Mouse (Mus musculus): ENCODE measurements around the gene Fggy. TPM values are rescaled to one million over a fixed set of nuclear protein-coding genes. Genes with fewer than 3 reads are reported as not detected.

Gene Fggy
- polyA plus RNA-seq, 1 experiment from 2014 or later: 10.9 TPM

DNA sequence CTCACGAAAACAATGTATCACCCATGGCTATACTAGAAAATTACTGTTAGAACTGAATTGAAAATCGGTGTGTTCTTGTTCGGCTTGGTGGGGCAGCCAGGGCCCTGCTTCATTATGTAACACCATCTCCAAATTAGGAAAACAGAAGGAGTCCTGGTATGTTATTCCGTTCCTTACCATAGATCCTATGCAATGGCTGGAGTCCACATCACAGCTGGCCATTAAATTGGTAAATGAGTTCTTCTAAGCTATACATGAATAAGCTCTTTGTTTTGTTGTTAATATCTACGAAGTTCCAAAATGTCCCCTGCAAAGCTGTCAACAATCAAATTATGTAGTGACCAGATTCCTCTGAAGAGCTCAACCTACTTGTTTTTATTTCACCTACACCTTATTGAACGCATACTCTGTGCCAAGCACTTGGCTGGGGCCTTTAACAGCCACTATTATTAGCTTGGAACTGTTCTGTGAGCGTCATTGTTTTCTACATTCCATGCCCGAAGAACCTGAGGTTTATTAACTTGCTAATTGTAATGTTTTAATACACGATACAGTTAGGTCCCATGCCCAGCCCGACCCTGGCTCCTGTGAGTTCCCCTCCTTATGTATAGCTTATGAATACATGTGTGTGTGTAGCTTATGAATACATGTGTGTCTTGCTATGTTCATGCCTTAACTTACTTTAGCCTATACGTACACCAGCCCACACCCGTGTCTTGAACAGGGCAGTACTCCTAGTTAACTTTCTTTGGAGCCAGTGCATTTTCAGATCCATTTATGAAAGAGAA, 190.3 kb downstream of the Fggy start:
- WGBS: 85% methylated on average over 12 of the region's 12 CpGs
- Histone ChIP-seq H3K27ac (ENCODE audit: low read depth) (no peak overlapping the region), H3K9me3 (ENCODE audit: control insufficient read depth, low read length) (no peaks in the 10 kb centered on the region), H3K36me3 (ENCODE audit: control insufficient read depth, insufficient read depth, low read length) (no peaks in the 10 kb centered on the region), H3K4me2 (ENCODE audit: low read length) (no peak overlapping the region), H3K9ac (ENCODE audit: low read length) (no peak overlapping the region), H3K27me3 (replicated peaks; ENCODE audit: control insufficient read depth, insufficient read depth, low read length) (no peaks in the 10 kb centered on the region), H3K4me3 (ENCODE audit: low read depth, low read length) (no peak overlapping the region), H3K4me1 (replicated peaks; ENCODE audit: control insufficient read depth, insufficient read depth, low read length) (peaks cover 6% of the 10 kb centered on the region; the same call in 1 of the 2 replicates)
- DNase-seq (ENCODE audit: low spot score) (no peak), ATAC-seq (replicated peaks; ENCODE audit: low FRiP score, low TSS enrichment, low read depth) (no peak)

DNA sequence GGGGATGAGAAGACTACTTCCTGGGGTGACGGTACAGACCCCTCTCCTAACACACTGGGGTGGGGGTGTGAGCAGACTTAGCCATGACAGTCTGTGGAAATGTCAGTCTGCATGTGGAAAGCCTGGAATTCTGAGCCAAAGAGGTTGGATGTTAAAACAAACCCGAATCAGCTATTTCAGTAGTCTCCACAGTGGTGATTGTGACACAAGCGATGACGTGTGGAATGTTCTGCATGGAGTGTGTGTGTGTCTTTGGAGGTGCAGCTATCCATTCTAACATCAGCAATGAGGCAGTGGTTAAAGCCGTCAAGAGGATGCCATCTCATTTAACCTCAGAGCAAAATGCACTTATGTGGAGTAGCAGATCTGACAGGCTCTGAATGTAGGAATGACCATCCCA, 192.9 kb downstream of the Fggy start:
- Histone ChIP-seq H3K27me3 (replicated peaks; ENCODE audit: control insufficient read depth, insufficient read depth, low read length) (no peaks in the 10 kb centered on the region), H3K9ac (ENCODE audit: low read length) (no peak overlapping the region), H3K36me3 (ENCODE audit: control insufficient read depth, insufficient read depth, low read length) (no peaks in the 10 kb centered on the region), H3K9me3 (ENCODE audit: control insufficient read depth, low read length) (no peaks in the 10 kb centered on the region), H3K4me3 (ENCODE audit: low read depth, low read length) (no peak overlapping the region), H3K27ac (ENCODE audit: low read depth) (no peak overlapping the region), H3K4me2 (ENCODE audit: low read length) (no peak overlapping the region), H3K4me1 (replicated peaks; ENCODE audit: control insufficient read depth, insufficient read depth, low read length) (no peaks in the 10 kb centered on the region)
- WGBS: 87% methylated on average over 5 of the region's 5 CpGs
- ATAC-seq (replicated peaks; ENCODE audit: low FRiP score, low TSS enrichment, low read depth): no peak
- no peak for DNase-seq (ENCODE audit: low spot score)

DNA sequence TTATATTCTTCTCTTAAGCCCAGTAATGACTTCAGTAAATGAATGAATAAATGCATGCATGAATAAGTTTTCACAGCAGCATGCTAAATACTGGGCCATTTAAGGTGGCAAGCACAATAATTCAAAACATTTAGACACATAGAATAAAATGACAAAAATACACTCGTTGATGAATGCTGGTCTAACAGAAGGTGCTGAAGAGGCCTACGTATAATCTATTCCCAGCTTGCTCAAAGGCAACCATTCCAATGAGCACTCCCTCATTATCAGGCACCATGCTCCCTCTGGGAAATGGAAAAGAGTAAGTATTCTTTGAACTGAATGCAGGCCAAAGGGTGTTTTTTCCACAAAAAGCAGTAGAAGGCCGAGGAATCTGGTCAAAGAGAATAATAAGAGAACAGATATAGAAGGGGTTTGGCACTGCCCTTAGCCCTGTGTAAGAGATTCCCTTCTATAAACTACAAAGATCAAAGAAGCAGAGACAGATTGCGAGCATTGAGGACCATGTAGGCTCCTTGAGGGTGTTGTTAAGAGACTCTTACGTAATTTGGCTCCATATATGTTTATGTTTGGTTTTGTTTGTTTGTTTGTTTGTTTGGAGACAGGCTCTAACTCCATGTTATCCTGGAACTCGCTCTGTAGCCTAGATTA, 195.4 kb downstream of the Fggy start:
- no peaks in the 10 kb centered on the region for H3K27me3 ChIP-seq (replicated peaks; ENCODE audit: control insufficient read depth, insufficient read depth, low read length)
- no peak overlapping the region for H3K27ac ChIP-seq (ENCODE audit: low read depth)
- 68% methylated on average over 6 of the region's 6 CpGs for WGBS
- H3K9ac ChIP-seq (ENCODE audit: low read length): no peak overlapping the region
- no peak for DNase-seq (ENCODE audit: low spot score)
- H3K4me2 ChIP-seq (ENCODE audit: low read length): no peak overlapping the region
- H3K4me3 ChIP-seq (ENCODE audit: low read depth, low read length): no peak overlapping the region
- ATAC-seq (replicated peaks; ENCODE audit: low FRiP score, low TSS enrichment, low read depth): no peak
- H3K36me3 ChIP-seq (ENCODE audit: control insufficient read depth, insufficient read depth, low read length): no peaks in the 10 kb centered on the region
- no peaks in the 10 kb centered on the region for H3K9me3 ChIP-seq (ENCODE audit: control insufficient read depth, low read length)
- no peaks in the 10 kb centered on the region for H3K4me1 ChIP-seq (replicated peaks; ENCODE audit: control insufficient read depth, insufficient read depth, low read length)

DNA sequence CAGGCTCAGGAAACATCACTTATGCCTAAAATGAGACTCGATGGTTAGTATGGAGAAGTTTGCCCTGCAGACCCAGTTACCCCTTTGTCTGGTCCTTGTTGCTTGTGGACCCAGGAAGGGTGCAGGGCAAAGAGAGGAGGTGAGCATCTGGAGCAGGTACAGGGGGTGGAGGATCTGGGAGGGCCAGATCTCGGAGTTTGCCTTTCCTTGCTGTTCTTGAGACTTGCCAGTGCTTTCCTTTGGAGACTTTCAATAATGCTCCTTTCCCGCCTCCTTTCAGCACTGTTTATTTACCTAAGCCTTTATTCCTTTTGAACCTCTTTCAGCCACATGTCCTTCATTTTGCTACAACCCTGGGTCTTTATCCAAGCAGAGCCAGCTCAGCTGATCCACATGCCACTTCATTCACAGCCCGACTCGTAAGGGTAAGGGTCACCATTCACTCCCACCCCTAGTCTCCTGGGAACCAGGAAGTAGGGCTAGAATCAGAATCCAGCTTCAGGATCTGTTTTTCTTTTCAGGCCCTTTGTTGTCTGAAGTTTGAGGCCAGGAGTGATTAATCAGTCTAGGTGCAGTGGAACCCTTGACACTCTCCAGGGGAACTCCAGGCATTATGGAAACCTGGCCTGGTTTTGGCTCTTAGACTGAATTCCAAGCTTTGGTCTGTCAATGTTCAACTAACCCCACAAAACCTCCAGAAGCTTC, 201.9 kb downstream of the Fggy start:
- DNase-seq (ENCODE audit: low spot score) (no peak), ATAC-seq (replicated peaks; ENCODE audit: low FRiP score, low TSS enrichment, low read depth) (peak; percentile 50; the same call in 1 of the 2 replicates)
- Histone ChIP-seq H3K9me3 (ENCODE audit: control insufficient read depth, low read length) (no peaks in the 10 kb centered on the region), H3K27me3 (replicated peaks; ENCODE audit: control insufficient read depth, insufficient read depth, low read length) (no peaks in the 10 kb centered on the region), H3K4me1 (replicated peaks; ENCODE audit: control insufficient read depth, insufficient read depth, low read length) (no peaks in the 10 kb centered on the region), H3K4me2 (ENCODE audit: low read length) (no peak overlapping the region), H3K9ac (ENCODE audit: low read length) (no peak overlapping the region), H3K36me3 (ENCODE audit: control insufficient read depth, insufficient read depth, low read length) (no peaks in the 10 kb centered on the region), H3K4me3 (ENCODE audit: low read depth, low read length) (no peak overlapping the region), H3K27ac (ENCODE audit: low read depth) (peak overlapping the region; percentile 3; the same call in 1 of the 2 replicates)
- WGBS: 51% methylated on average over 5 of the region's 5 CpGs

DNA sequence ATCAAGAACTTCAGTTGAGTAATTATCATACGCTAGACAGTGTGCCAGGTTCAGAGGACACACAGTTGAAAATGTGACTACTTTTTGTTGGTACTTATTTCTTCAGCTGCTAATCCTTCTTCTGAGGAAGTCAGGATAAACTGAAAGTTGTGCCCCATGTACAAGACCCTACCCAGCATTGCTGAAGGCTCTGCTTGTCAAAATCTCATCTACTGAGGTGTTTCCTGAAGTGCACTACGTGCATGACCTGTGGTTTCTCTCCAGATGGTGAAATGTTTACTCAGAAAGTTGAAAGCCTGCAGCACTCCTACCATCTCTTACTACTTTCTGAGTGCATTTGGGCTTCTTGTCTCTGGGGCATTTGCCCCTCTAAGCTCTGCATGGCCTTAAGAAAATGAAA, 208.1 kb downstream of the Fggy start:
- Histone ChIP-seq H3K4me1 (replicated peaks; ENCODE audit: control insufficient read depth, insufficient read depth, low read length) (no peaks in the 10 kb centered on the region; the same call in 1 of the 2 replicates), H3K4me2 (ENCODE audit: low read length) (no peak overlapping the region), H3K9me3 (ENCODE audit: control insufficient read depth, low read length) (no peaks in the 10 kb centered on the region), H3K4me3 (ENCODE audit: low read depth, low read length) (no peak overlapping the region), H3K9ac (ENCODE audit: low read length) (no peak overlapping the region), H3K27me3 (replicated peaks; ENCODE audit: control insufficient read depth, insufficient read depth, low read length) (no peaks in the 10 kb centered on the region), H3K36me3 (ENCODE audit: control insufficient read depth, insufficient read depth, low read length) (no peaks in the 10 kb centered on the region), H3K27ac (ENCODE audit: low read depth) (no peak overlapping the region)
- ATAC-seq (replicated peaks; ENCODE audit: low FRiP score, low TSS enrichment, low read depth): no peak
- DNase-seq (ENCODE audit: low spot score): no peak
- 68% methylated on average over 2 of the region's 2 CpGs for WGBS

DNA sequence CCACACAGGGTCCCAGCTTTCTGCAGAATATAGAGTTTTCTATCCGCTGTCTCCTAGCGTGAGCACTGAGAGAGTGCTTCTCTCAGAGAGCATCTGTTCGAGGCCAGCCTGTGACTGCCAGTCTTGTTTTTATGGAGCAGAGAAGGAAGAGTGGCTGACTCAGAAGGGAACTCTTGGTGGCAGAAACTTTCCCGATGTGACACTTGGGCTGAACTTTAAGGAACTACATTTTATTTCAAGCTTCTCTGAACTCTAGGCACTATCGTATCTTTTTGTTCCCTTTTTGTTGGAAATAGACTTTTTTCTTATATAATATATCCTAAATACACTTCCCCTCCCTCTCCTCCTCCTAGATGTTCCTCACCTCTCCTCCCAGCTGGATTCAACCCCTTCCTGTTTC, 213.2 kb downstream of the Fggy start:
- WGBS: 74% methylated on average over 5 of the region's 5 CpGs
- DNase-seq (ENCODE audit: low spot score): no peak
- no peak for ATAC-seq (replicated peaks; ENCODE audit: low FRiP score, low TSS enrichment, low read depth)

DNA sequence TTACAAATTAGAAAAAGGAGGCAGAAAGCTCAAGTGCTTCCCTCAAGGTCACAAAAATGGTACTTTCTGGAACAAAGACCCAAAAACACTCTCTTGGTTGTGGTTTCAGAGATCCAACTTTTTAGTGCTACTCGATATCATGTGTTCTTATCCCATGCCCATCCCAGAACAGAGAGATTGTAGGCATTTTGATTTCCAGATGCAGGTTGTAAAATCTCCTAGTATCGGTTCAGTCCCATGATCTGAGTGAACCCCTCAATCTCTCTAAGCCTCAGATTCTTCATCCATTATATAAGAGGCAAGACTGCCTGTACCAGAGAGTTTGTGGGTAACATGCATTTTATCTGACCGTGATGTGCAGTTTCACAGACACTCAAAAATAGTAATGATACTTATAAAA, 214.2 kb downstream of the Fggy start:
- Histone ChIP-seq H3K4me2 (ENCODE audit: low read length) (no peak overlapping the region), H3K27me3 (replicated peaks; ENCODE audit: control insufficient read depth, insufficient read depth, low read length) (no peaks in the 10 kb centered on the region), H3K4me1 (replicated peaks; ENCODE audit: control insufficient read depth, insufficient read depth, low read length) (peaks cover 13% of the 10 kb centered on the region), H3K36me3 (ENCODE audit: control insufficient read depth, insufficient read depth, low read length) (no peaks in the 10 kb centered on the region), H3K4me3 (ENCODE audit: low read depth, low read length) (no peak overlapping the region), H3K27ac (ENCODE audit: low read depth) (peak overlapping the region; percentile 44; the same call in 1 of the 2 replicates), H3K9ac (ENCODE audit: low read length) (no peak overlapping the region), H3K9me3 (ENCODE audit: control insufficient read depth, low read length) (no peaks in the 10 kb centered on the region)
- DNase-seq (ENCODE audit: low spot score) (no peak), ATAC-seq (replicated peaks; ENCODE audit: low FRiP score, low TSS enrichment, low read depth) (peak; percentile 26; the same call in 1 of the 2 replicates)
- WGBS: 65% methylated on average over 3 of the region's 3 CpGs

More for the DNA sequence above, 213.2 kb downstream of the Fggy start:
- Histone ChIP-seq H3K27ac (ENCODE audit: low read depth) (peak overlapping the region; percentile 55), H3K27me3 (replicated peaks; ENCODE audit: control insufficient read depth, insufficient read depth, low read length) (no peaks in the 10 kb centered on the region), H3K9ac (ENCODE audit: low read length) (no peak overlapping the region), H3K4me3 (ENCODE audit: low read depth, low read length) (no peak overlapping the region), H3K4me2 (ENCODE audit: low read length) (no peak overlapping the region), H3K4me1 (replicated peaks; ENCODE audit: control insufficient read depth, insufficient read depth, low read length) (peaks cover 11% of the 10 kb centered on the region; the same call in 1 of the 2 replicates), H3K9me3 (ENCODE audit: control insufficient read depth, low read length) (no peaks in the 10 kb centered on the region), H3K36me3 (ENCODE audit: control insufficient read depth, insufficient read depth, low read length) (no peaks in the 10 kb centered on the region)

DNA sequence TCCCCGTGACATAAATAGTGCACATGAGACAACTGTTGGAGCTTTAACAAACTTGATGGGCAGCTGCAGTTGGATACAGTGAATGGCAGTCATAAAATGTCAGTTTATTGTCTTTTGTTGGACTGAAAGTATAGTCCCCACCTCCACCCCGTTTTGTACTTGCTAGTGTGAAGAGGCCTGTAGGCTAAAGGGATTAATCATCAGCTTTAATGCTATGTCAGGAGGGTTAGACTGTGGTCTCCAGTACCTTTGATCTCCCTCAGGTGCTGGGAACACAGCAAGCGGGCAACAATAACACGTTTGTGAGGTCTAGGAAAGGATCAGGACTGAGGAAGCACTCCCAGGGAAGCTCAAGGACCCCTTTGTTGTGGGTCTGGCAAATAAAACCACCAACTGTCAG, 214.6 kb downstream of the Fggy start:
- H3K4me3 ChIP-seq (ENCODE audit: low read depth, low read length): no peak overlapping the region
- H3K27ac ChIP-seq (ENCODE audit: low read depth): peak overlapping the region; percentile 44
- no peaks in the 10 kb centered on the region for H3K27me3 ChIP-seq (replicated peaks; ENCODE audit: control insufficient read depth, insufficient read depth, low read length)
- 38% methylated on average over 4 of the region's 4 CpGs for WGBS
- H3K9ac ChIP-seq (ENCODE audit: low read length): no peak overlapping the region
- H3K4me2 ChIP-seq (ENCODE audit: low read length): no peak overlapping the region
- no peaks in the 10 kb centered on the region for H3K9me3 ChIP-seq (ENCODE audit: control insufficient read depth, low read length)
- ATAC-seq (replicated peaks; ENCODE audit: low FRiP score, low TSS enrichment, low read depth): peak; percentile 85
- no peak for DNase-seq (ENCODE audit: low spot score)
- H3K36me3 ChIP-seq (ENCODE audit: control insufficient read depth, insufficient read depth, low read length): no peaks in the 10 kb centered on the region
- H3K4me1 ChIP-seq (replicated peaks; ENCODE audit: control insufficient read depth, insufficient read depth, low read length): peaks cover 13% of the 10 kb centered on the region

Data from intestine, embryonic 14.5 days (tissue).